14 mouse cellular contexts compared by ENCODE assay signal in the genomic region with DNA sequence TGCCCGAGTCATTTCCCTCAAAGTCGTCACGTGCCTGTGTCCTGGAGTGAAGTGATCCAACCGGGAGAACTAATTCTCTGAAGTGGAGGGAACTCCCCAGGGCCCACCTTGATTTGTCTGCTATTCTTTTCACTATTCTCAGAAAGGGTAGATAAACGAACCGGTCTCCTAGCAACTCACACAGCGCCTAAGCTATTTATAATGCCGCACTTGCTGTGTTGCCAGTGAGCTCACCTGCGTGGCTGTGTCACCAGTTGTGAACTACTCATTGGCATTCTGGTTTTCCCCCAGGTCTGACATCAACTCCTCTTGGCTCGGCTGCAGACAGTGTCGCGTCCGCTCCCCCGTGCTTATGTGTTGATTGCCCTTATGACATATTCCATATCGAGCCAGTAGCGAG. TPM values are rescaled to one million over a fixed set of nuclear protein-coding genes. Genes with fewer than 3 reads are reported as not detected.
DNase-seq lines count a peak whose midpoint lies in the region; ATAC-seq lines count a peak whose summit lies in the region.
"Had no signal": no experiment of that assay in that cellular context is flagged by ENCODE, and none has a peak within 500 bp of the region (broad histone marks: within the 10 kb centered on the region; RNA-seq: fewer than 3 reads in every experiment).

No protein-coding gene starts in this region.

- H3K36me3 ChIP-seq in hindbrain, embryonic 13.5 days = peaks cover 13% of the 10 kb centered on the region
- H3K36me3 ChIP-seq in hindbrain, embryonic 11.5 days (ENCODE audit: control insufficient read depth, insufficient read depth, low read length) = no peaks in the 10 kb centered on the region
- H3K36me3 ChIP-seq in forebrain, embryonic 14.5 days (ENCODE audit: control insufficient read depth, insufficient read depth, low read length) = no peaks in the 10 kb centered on the region
- H3K36me3 ChIP-seq in heart, embryonic 15.5 days = no peaks in the 10 kb centered on the region; the same call in none of the 2 replicates
- no peaks in the 10 kb centered on the region for H3K36me3 ChIP-seq in midbrain, embryonic 15.5 days (replicated peaks)

- peaks cover 6% of the 10 kb centered on the region; the same call in 1 of the 2 replicates for H3K9me3 ChIP-seq in hindbrain, embryonic 13.5 days
- H3K9me3 ChIP-seq in hindbrain, embryonic 11.5 days (ENCODE audit: control insufficient read depth, low read length) = no peaks in the 10 kb centered on the region
- H3K9me3 ChIP-seq in forebrain, embryonic 14.5 days (replicated peaks; ENCODE audit: control insufficient read depth, low read length) = no peaks in the 10 kb centered on the region
- no peaks in the 10 kb centered on the region for H3K9me3 ChIP-seq in heart, embryonic 15.5 days (replicated peaks)
- H3K9me3 ChIP-seq in midbrain, embryonic 15.5 days = no peaks in the 10 kb centered on the region

- H3K27me3 ChIP-seq in hindbrain, embryonic 13.5 days = no peaks in the 10 kb centered on the region
- H3K27me3 ChIP-seq in hindbrain, embryonic 11.5 days (ENCODE audit: control insufficient read depth, insufficient read depth, low read length) = no peaks in the 10 kb centered on the region
- H3K27me3 ChIP-seq in forebrain, embryonic 14.5 days (replicated peaks; ENCODE audit: control insufficient read depth, insufficient read depth, low read length) = no peaks in the 10 kb centered on the region
- no peaks in the 10 kb centered on the region for H3K27me3 ChIP-seq in heart, embryonic 15.5 days
- H3K27me3 ChIP-seq in midbrain, embryonic 15.5 days (replicated peaks) = no peaks in the 10 kb centered on the region
- H3K27me3 ChIP-seq: Patski had no signal

- ATAC-seq in hindbrain, embryonic 13.5 days (ENCODE audit: low FRiP score) = no peak
- no peak for ATAC-seq in hindbrain, embryonic 11.5 days (ENCODE audit: low FRiP score)
- no peak for ATAC-seq in forebrain, embryonic 14.5 days
- ATAC-seq in heart, embryonic 15.5 days (replicated peaks; ENCODE audit: insufficient number of reproducible peaks, insufficient read depth, low FRiP score, low read depth) = peak; percentile 59
- peak; percentile 59 for ATAC-seq in midbrain, embryonic 15.5 days (replicated peaks)
- ATAC-seq: Patski had no signal

- 63% methylated on average over 16 of the region's 16 CpGs for WGBS in hindbrain, embryonic 13.5 days
- 76% methylated on average over 16 of the region's 16 CpGs for WGBS in hindbrain, embryonic 11.5 days
- 51% methylated on average over 16 of the region's 16 CpGs for WGBS in forebrain, embryonic 14.5 days
- WGBS in heart, embryonic 15.5 days = 37% methylated on average over 16 of the region's 16 CpGs
- WGBS in midbrain, embryonic 15.5 days = 38% methylated on average over 16 of the region's 16 CpGs

- H3K9ac ChIP-seq in hindbrain, embryonic 13.5 days = no peak overlapping the region
- H3K9ac ChIP-seq in hindbrain, embryonic 11.5 days (ENCODE audit: low read depth, low read length) = no peak overlapping the region
- no peak overlapping the region for H3K9ac ChIP-seq in forebrain, embryonic 14.5 days (ENCODE audit: low read length)
- H3K9ac ChIP-seq in heart, embryonic 15.5 days = no peak overlapping the region
- no peak overlapping the region for H3K9ac ChIP-seq in midbrain, embryonic 15.5 days
- H3K9ac ChIP-seq: liver, embryonic 14.5 days had no signal

- H3K4me1 ChIP-seq in hindbrain, embryonic 13.5 days (replicated peaks) = peaks cover 38% of the 10 kb centered on the region
- H3K4me1 ChIP-seq in hindbrain, embryonic 11.5 days (replicated peaks; ENCODE audit: control insufficient read depth, insufficient read depth, low read length) = no peaks in the 10 kb centered on the region
- no peaks in the 10 kb centered on the region; the same call in 1 of the 2 replicates for H3K4me1 ChIP-seq in forebrain, embryonic 14.5 days (ENCODE audit: control insufficient read depth, insufficient read depth, low read length)
- peaks cover 14% of the 10 kb centered on the region for H3K4me1 ChIP-seq in heart, embryonic 15.5 days (replicated peaks)
- H3K4me1 ChIP-seq in midbrain, embryonic 15.5 days = peaks cover 38% of the 10 kb centered on the region

- no peak for DNase-seq in hindbrain, embryonic 11.5 days (ENCODE audit: low spot score)
- peak; percentile 58 for DNase-seq in forebrain, embryonic 14.5 days (ENCODE audit: low spot score)
- DNase-seq in layer of hippocampus, postnatal 25 days (ENCODE audit: extremely low spot score in 1 of 2, low spot score in 1 of 2) = no peak
- no peak for DNase-seq in adrenal gland, postnatal 14 days
- no peak for DNase-seq in retina, embryonic 14.5 days (ENCODE audit: low spot score)
- DNase-seq: adrenal gland, postnatal 10 days; cerebellum, adult 18-20 months; kidney, postnatal 36 days; spleen, adult 18-20 months had no signal

- H3K4me2 ChIP-seq in hindbrain, embryonic 13.5 days = no peak overlapping the region
- H3K4me2 ChIP-seq in hindbrain, embryonic 11.5 days (replicated peaks; ENCODE audit: low read depth, low read length) = no peak overlapping the region
- H3K4me2 ChIP-seq in forebrain, embryonic 14.5 days (ENCODE audit: low read length) = no peak overlapping the region
- H3K4me2 ChIP-seq in heart, embryonic 15.5 days = peak overlapping the region; percentile 50
- no peak overlapping the region for H3K4me2 ChIP-seq in midbrain, embryonic 15.5 days

- peak overlapping the region; percentile 12; the same call in 1 of the 2 replicates for H3K27ac ChIP-seq in hindbrain, embryonic 13.5 days
- H3K27ac ChIP-seq in hindbrain, embryonic 11.5 days (ENCODE audit: low read depth, low read length) = no peak overlapping the region
- peak overlapping the region; percentile 41; the same call in 1 of the 2 replicates for H3K27ac ChIP-seq in forebrain, embryonic 14.5 days (ENCODE audit: low read depth, low read length)
- H3K27ac ChIP-seq in heart, embryonic 15.5 days = peak overlapping the region; percentile 3; the same call in 1 of the 2 replicates
- 0 out of 2 replicates have a peak overlapping the region, but pooled peaks have one; percentile 23 for H3K27ac ChIP-seq in midbrain, embryonic 15.5 days
- H3K27ac ChIP-seq: liver, embryonic 14.5 days had no signal

- no peak overlapping the region for H3K4me3 ChIP-seq in hindbrain, embryonic 13.5 days
- no peak overlapping the region for H3K4me3 ChIP-seq in hindbrain, embryonic 11.5 days (ENCODE audit: low read depth, low read length)
- H3K4me3 ChIP-seq in forebrain, embryonic 14.5 days (ENCODE audit: low read depth, low read length) = no peak overlapping the region
- H3K4me3 ChIP-seq in heart, embryonic 15.5 days = peak overlapping the region; percentile 13; the same call in 1 of the 2 replicates
- no peak overlapping the region for H3K4me3 ChIP-seq in midbrain, embryonic 15.5 days

RNA-seq across cellular contexts. Expression of a gene that starts 20.6 kb away (rescaled TPM):
- polyA plus RNA-seq in hindbrain, embryonic 13.5 days (2015; fragmentation: Nextera tagmentation; extraction: Ambion mirVana) = 14.3 and 15.4 TPM in 2 replicates
- polyA plus RNA-seq in hindbrain, embryonic 11.5 days (2014; fragmentation: Nextera tagmentation; extraction: Ambion mirVana) = 14.8 and 17.8 TPM in 2 replicates
- polyA plus RNA-seq in forebrain, embryonic 14.5 days (2014; fragmentation: Nextera tagmentation; extraction: Ambion mirVana) = 14.9 and 15.4 TPM in 2 replicates
- 9.6 and 12.8 TPM in 2 replicates for polyA plus RNA-seq in heart, embryonic 15.5 days (2015; fragmentation: Nextera tagmentation; extraction: Ambion mirVana)
- polyA plus RNA-seq in midbrain, embryonic 15.5 days (2015; fragmentation: Nextera tagmentation; extraction: Ambion mirVana) = 15.9 and 16.7 TPM in 2 replicates
- total RNA-seq in layer of hippocampus, postnatal 25 days (2021) = 10 to 100 TPM; 20.9 to 21.3 TPM
- 15.8 and 24.4 TPM in 2 replicates for total RNA-seq in adrenal gland, postnatal 14 days (2021)

Comparison
In these comparisons a context has a peak if more than half of its experiments do, and no peak if none do; other contexts are left out.
1. ATAC-seq: peak in heart, embryonic 15.5 days (single experiment) and midbrain, embryonic 15.5 days (single experiment); none in hindbrain, embryonic 13.5 days (single experiment), hindbrain, embryonic 11.5 days (single experiment) and forebrain, embryonic 14.5 days (single experiment).